Mouse (Mus musculus): ENCODE measurements around the gene Prg2.

Gene Prg2

DNA sequence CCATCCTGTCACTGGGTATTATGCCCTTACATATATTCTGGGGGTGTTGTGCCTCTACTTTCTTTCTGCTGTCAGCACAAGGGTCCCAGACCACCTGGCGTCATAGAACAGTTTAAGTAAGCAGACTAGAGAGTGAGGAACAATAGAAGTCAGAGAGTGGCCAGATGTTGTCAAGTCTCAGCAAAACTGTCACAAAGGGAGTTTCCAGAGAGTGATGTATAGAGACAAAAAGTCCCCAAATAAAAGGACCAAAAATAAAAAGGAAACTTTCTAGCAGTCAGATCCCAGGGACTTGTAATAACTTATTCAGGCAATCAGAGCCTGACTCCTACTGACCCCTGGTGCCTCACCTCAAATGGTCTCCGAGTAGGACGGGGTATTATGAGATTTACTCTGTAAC lies 18.4 kb upstream of the Prg2 start:
- no peak for DNase-seq (ENCODE audit: low spot score)

DNA sequence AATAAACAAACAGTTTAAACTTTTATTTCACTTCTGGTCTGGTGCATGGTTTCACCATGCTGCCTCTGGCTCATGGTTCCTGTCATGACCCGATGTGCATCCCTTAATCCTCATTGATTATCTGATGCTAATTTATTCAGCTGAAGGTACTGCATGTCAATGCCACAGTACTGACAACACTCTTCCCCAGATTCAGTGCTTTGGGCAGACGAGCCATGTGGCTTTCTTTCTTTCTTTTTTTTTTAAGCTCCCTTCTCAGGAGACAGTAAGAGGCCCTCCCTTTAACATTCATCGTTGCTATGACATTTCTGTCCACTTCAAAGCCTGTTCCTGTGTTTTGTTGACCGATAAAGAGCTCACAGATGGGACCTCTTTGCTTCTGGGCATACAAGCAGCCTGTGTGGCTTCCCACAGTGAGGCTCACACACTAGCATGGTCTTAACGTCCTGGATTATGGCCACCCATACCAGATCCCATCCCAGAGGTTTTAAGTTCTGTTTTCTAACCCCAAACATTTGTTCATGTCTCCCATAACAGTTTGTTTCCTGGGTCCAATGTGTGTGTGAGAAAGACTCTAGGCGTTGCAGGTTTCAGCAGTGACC lies 17.3 kb upstream of the Prg2 start:
- DNase-seq (ENCODE audit: low spot score) = no peak

- DNase-seq (ENCODE audit: low spot score) = no peak
Measured at GRCm38 (mm10) chr2:84964111-84964801, 16.0 kb upstream of the Prg2 start.

- DNase-seq (ENCODE audit: low spot score) = no peak
Measured at GRCm38 (mm10) chr2:84967318-84967991, 12.8 kb upstream of the Prg2 start.

DNA sequence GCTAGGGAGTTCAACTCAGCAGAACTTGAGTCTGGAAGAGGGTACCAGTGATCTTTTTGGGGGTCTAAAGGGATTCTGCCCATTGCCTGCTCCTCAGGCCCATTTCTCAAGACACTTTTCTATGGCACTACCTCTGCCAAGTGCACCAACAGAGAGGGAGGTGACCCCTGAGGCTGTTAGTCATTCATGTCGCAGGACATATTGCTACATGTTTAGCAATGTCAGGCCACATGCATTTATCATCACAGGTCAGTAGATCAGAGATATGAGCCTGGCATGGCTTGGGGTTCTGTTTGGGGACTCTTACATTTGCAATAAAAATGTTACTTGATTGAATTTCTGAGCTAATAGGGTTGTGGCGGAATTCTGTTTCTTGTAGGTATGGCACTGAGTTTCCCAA lies 4.7 kb upstream of the Prg2 start:
- no peak for DNase-seq (ENCODE audit: low spot score)

DNA sequence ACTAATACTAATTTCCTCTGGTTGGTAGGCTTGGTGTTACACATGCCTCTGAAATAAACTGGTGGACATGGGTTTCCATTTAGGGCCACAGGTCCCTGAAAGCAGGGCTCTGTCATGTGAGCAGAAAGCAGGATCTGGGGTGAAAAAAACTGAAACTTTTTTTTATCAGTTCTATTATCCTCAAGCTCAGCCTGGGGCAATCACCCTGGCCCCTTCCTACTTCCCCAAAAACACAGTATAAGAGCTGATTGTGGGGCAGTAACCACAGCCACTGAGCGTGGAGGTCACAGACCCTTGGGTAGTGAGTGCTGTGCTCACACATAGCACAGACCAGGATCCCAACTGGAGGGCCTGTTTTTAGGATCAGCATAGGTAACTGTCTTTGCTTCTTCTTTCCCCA lies 7.7 kb downstream of the Prg2 start, which contains the start of gene Prg3:
TSS of gene Prg3 (plus strand) at position 286 of the 400 bp plus-strand sequence.
- no peak for DNase-seq (ENCODE audit: low spot score)

- DNase-seq (ENCODE audit: low spot score) = no peak
Measured at GRCm38 (mm10) chr2:84996376-84996775, 16.1 kb downstream of the Prg2 start.

- DNase-seq (ENCODE audit: low spot score) = no peak
Measured at GRCm38 (mm10) chr2:84999486-85000181, 19.4 kb downstream of the Prg2 start.

GRCm38 (mm10) chr2:85001497-85001896 lies 21.2 kb downstream of the Prg2 start:
- DNase-seq (ENCODE audit: low spot score) = no peak

DNA sequence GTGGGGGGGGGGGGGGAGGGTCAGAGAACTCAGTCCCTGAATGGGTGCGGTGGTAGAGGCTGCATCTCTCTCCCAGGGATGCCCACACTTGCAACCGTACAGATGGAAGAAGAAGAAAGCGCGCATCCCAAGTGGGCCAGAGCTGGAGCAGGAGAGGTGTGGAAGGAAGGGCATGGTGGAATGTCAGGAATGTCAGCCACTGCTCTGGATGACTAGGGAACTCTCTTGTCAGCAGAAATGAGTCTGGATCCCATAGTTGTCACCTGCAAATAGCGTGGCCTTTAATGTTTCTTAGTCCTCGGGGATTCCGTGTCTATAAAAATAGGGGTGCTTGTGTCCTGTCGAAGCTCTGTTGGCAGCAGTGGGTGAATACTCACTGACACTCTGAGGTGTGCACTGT lies 22.3 kb downstream of the Prg2 start:
- no peak for DNase-seq (ENCODE audit: low spot score)

GRCm38 (mm10) chr2:85004341-85004740 lies 24.1 kb downstream of the Prg2 start:
- no peak for DNase-seq (ENCODE audit: low spot score)

- DNase-seq (ENCODE audit: low spot score) = no peak
Measured at GRCm38 (mm10) chr2:85006600-85006999, 26.3 kb downstream of the Prg2 start.

DNA sequence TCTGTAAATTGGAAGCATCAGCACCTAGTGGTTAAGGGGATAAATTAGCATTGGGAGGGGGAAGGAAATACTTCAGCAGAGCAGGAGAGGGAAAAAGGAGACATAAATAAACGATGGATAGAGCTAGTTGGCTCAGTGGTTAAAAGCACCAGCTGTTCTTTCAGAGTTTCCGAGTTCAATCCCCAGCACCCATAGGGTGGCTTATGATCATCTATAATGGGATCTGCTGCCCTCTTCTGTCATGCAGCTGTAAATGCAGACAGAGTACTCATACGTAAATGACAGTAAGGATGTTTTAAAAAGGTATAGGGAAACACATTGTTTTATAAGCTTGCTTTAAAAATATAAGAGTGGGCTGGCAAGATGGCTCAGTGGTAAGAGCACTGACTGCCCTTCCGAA lies 27.5 kb downstream of the Prg2 start:
- peak; percentile 12 for DNase-seq (ENCODE audit: low spot score)

DNA sequence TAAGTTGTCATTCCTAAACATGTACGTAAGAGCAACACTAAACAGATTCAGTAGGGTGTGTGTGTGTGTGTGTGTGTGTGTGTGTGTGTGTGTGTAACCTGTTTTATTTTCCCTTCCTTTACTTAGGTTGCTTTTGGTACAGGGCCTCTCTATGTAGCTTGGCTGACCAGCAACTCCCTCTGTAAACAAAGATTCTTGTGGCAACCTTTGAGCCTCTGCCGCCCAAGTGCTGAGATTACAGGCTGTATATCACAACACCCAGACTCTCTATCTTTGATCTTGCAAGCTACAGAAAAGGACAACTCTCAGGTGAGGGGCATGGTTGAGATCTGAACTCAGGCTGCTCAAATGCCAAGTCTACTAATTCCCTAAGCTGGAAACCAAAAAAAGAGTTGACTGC lies 29.0 kb downstream of the Prg2 start:
- no peak for DNase-seq (ENCODE audit: low spot score)

GRCm38 (mm10) chr2:85011906-85012604 lies 31.8 kb downstream of the Prg2 start:
- peak; percentile 61 for DNase-seq (ENCODE audit: low spot score)

- peak; percentile 16 for DNase-seq (ENCODE audit: low spot score)
Measured at GRCm38 (mm10) chr2:85012679-85013078, 32.4 kb downstream of the Prg2 start.

DNA sequence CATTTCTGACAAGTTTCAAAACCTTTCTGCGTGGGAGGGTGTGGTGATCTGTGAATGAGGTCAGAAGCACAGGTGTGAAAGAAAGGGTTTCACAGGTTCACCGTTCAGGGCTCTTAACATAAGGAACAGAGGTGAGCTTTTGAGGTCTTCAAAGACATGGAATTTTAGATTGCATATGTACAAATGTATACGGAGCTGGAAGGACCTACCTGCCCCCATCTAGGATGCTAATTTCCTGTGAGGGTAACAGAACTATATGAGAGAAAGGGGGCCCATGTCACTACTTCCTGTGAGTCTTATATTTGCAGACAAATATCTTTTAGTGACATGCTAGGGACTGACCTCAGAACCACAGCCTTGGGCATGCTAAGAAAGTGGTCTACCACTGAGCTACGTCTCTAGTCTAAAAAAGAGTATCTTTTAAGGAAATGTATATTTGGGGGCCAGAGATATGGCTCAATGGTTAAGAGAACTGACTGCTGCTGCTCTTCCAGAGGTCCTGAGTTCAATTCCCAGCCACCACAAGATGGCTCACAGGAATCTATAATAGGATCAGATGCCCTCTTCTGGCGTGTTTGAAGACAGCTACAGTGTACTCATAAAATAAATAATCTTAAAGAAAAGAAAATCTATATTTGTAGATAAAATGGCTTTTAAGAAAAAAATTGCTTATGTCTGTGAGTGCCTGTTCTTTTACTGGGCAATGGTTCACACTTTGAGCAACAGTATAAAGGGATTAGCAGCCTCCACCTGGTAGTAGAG lies 33.7 kb downstream of the Prg2 start:
- DNase-seq (ENCODE audit: low spot score) = no peak

- no peak for DNase-seq (ENCODE audit: low spot score)
Measured at GRCm38 (mm10) chr2:85014588-85014982, 34.3 kb downstream of the Prg2 start.

DNA sequence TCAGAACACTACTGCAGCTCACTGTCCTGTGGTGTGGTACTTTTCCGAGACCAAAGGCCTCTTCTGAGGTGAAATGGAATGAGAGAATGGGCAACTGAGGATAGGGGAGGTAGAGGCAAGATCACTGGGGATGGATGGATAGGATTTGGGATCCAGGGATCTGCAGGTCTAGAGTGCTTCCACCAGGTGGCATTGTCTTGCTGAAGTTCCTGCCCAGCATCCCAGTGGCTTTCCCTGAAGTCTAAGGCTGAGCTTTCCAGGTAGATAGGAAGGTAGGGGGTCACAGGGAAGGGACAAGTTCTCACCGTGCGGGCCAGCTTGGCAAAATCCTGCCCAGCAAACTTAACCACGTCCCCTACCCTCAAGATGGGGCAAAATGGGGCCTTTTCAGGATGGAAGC lies 41.8 kb downstream of the Prg2 start:
- DNase-seq (ENCODE audit: low spot score) = no peak

DNA sequence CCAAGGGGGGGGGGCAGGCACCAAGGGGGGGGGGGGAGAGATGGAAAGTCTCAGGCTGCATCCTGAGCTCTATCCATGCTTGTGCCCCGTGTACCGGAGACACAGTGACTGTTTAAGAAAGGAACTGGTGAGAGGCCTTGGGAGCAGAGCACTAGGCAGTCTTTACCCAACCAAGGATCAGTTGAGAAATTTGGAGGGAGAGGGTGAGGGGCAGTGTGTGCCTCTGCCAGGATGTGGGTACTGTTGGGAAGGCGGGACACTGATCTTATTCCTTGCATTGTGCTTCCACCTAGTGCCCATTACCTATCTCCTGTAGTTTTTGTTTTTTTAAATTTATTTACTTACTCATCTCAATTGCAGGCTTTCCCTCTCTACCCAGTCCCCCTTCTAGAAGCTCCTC lies 45.9 kb downstream of the Prg2 start:
- DNase-seq (ENCODE audit: low spot score) = no peak

GRCm38 (mm10) chr2:85027281-85027680 lies 47.0 kb downstream of the Prg2 start:
- DNase-seq (ENCODE audit: low spot score) = no peak
